Mouse (Mus musculus) brain, embryonic 14.5 days (tissue): ENCODE results near the gene Fam160a2.

Experiments used
- CTCF ChIP-seq: fragments of 200-500 bp; IDR thresholded peaks from 2 replicates; pipeline ENCODE4 v1.5.1; 2012; ENCODE audit warnings: inconsistent platforms, mild to moderate bottlenecking, moderate library complexity, borderline replicate concordance; ENCODE audit not compliant: insufficient read depth, insufficient read length; ENCODE audit errors: extremely low read depth
- POLR2A ChIP-seq: fragments of 200-500 bp; IDR thresholded peaks from 2 replicates; pipeline ENCODE4 v1.6.1; 2012; ENCODE audit warnings: mild to moderate bottlenecking, inconsistent platforms, borderline replicate concordance; ENCODE audit not compliant: poor library complexity, insufficient read depth, insufficient read length, severe bottlenecking; ENCODE audit errors: extremely low read depth

- TF ChIP-seq CTCF (no peak), POLR2A (no peak)
Observed at GRCm38 (mm10) chr7:105433859-105434258, 34.0 kb upstream of the Fam160a2 start.
